Mouse (Mus musculus): ENCODE results near the gene Wnt16. TPM values are rescaled to one million over a fixed set of nuclear protein-coding genes. Genes with fewer than 3 reads are reported as not detected.

Gene Wnt16
- polyA plus RNA-seq, 1 experiment from 2014 or later = 0.25 TPM

GRCm38 (mm10) chr6:22280217-22280861, 7.7 kb upstream of the Wnt16 start:
- Histone ChIP-seq H3K4me2 (peak overlapping the region; percentile 19; the same call in 1 of the 2 replicates), H3K36me3 (no peaks in the 10 kb centered on the region), H3K9me3 (no peaks in the 10 kb centered on the region), H3K27me3 (no peaks in the 10 kb centered on the region), H3K9ac (no peak overlapping the region), H3K4me1 (replicated peaks) (peaks cover 9% of the 10 kb centered on the region; the same call in 1 of the 2 replicates), H3K27ac (replicated peaks) (no peak overlapping the region), H3K4me3 (no peak overlapping the region)
- no peak for ATAC-seq (ENCODE audit: low FRiP score, low read depth)
- 53% methylated on average over 14 of the region's 14 CpGs for WGBS

- Histone ChIP-seq H3K27me3 (peaks cover 12% of the 10 kb centered on the region; the same call in 1 of the 2 replicates), H3K27ac (replicated peaks) (no peak overlapping the region), H3K9ac (no peak overlapping the region), H3K4me3 (no peak overlapping the region), H3K4me1 (replicated peaks) (peaks cover 9% of the 10 kb centered on the region; the same call in 1 of the 2 replicates), H3K36me3 (no peaks in the 10 kb centered on the region), H3K9me3 (no peaks in the 10 kb centered on the region), H3K4me2 (no peak overlapping the region)
- 94% methylated on average over 4 of the region's 4 CpGs for WGBS
- ATAC-seq (ENCODE audit: low FRiP score, low read depth) = no peak
Measured at GRCm38 (mm10) chr6:22282405-22282804, 5.6 kb upstream of the Wnt16 start.

GRCm38 (mm10) chr6:22288737-22289460, 872 bp downstream of the Wnt16 start:
- peak; percentile 84 for ATAC-seq (ENCODE audit: low FRiP score, low read depth)
- H3K4me2 ChIP-seq = peak overlapping the region; percentile 69
- H3K27ac ChIP-seq (replicated peaks) = no peak overlapping the region
- H3K36me3 ChIP-seq = no peaks in the 10 kb centered on the region
- H3K9me3 ChIP-seq = no peaks in the 10 kb centered on the region
- H3K4me3 ChIP-seq = peak overlapping the region; percentile 40
- H3K9ac ChIP-seq = peak overlapping the region; percentile 23; the same call in 1 of the 2 replicates
- peaks cover 54% of the 10 kb centered on the region for H3K27me3 ChIP-seq
- H3K4me1 ChIP-seq (replicated peaks) = peaks cover 23% of the 10 kb centered on the region
- under 1% methylated on average over 38 of the region's 38 CpGs for WGBS

GRCm38 (mm10) chr6:22289461-22290021, 1.5 kb downstream of the Wnt16 start:
- peak overlapping the region; percentile 40 for H3K4me3 ChIP-seq
- no peak overlapping the region for H3K27ac ChIP-seq (replicated peaks)
- 0 out of 2 replicates have a peak overlapping the region, but pooled peaks have one; percentile 23 for H3K9ac ChIP-seq
- H3K9me3 ChIP-seq = no peaks in the 10 kb centered on the region
- H3K27me3 ChIP-seq = peaks cover 54% of the 10 kb centered on the region
- H3K4me1 ChIP-seq (replicated peaks) = peaks cover 23% of the 10 kb centered on the region
- ATAC-seq (ENCODE audit: low FRiP score, low read depth) = no peak
- H3K4me2 ChIP-seq = peak overlapping the region; percentile 69
- 3% methylated on average over 21 of the region's 21 CpGs for WGBS
- H3K36me3 ChIP-seq = no peaks in the 10 kb centered on the region

GRCm38 (mm10) chr6:22290790-22291189, 2.8 kb downstream of the Wnt16 start:
- no peak for ATAC-seq (ENCODE audit: low FRiP score, low read depth)
- no peaks in the 10 kb centered on the region for H3K36me3 ChIP-seq
- H3K9ac ChIP-seq = no peak overlapping the region
- no peak overlapping the region for H3K4me3 ChIP-seq
- H3K9me3 ChIP-seq = no peaks in the 10 kb centered on the region
- no peak overlapping the region for H3K27ac ChIP-seq (replicated peaks)
- H3K4me1 ChIP-seq (replicated peaks) = peaks cover 23% of the 10 kb centered on the region
- no peak overlapping the region for H3K4me2 ChIP-seq
- peaks cover 58% of the 10 kb centered on the region for H3K27me3 ChIP-seq
- 69% methylated on average over 8 of the region's 8 CpGs for WGBS

GRCm38 (mm10) chr6:22292056-22292455, 4.0 kb downstream of the Wnt16 start:
- 53% methylated on average over 4 of the region's 4 CpGs for WGBS
- no peak overlapping the region for H3K9ac ChIP-seq
- no peak for ATAC-seq (ENCODE audit: low FRiP score, low read depth)
- peaks cover 23% of the 10 kb centered on the region for H3K4me1 ChIP-seq (replicated peaks)
- H3K36me3 ChIP-seq = no peaks in the 10 kb centered on the region
- H3K4me3 ChIP-seq = no peak overlapping the region
- no peak overlapping the region for H3K4me2 ChIP-seq
- H3K9me3 ChIP-seq = no peaks in the 10 kb centered on the region
- H3K27ac ChIP-seq (replicated peaks) = no peak overlapping the region
- peaks cover 49% of the 10 kb centered on the region for H3K27me3 ChIP-seq

GRCm38 (mm10) chr6:22293922-22294321, 5.9 kb downstream of the Wnt16 start:
- no peak overlapping the region for H3K27ac ChIP-seq (replicated peaks)
- no peak for ATAC-seq (ENCODE audit: low FRiP score, low read depth)
- no peaks in the 10 kb centered on the region for H3K9me3 ChIP-seq
- H3K36me3 ChIP-seq = no peaks in the 10 kb centered on the region
- no peak overlapping the region for H3K9ac ChIP-seq
- H3K4me3 ChIP-seq = no peak overlapping the region
- WGBS = 36% methylated on average over 3 of the region's 3 CpGs
- H3K4me2 ChIP-seq = no peak overlapping the region
- peaks cover 35% of the 10 kb centered on the region for H3K27me3 ChIP-seq
- H3K4me1 ChIP-seq (replicated peaks) = peaks cover 9% of the 10 kb centered on the region

GRCm38 (mm10) chr6:22297028-22297427, 9.0 kb downstream of the Wnt16 start:
- Histone ChIP-seq H3K4me3 (no peak overlapping the region), H3K4me2 (no peak overlapping the region), H3K27me3 (peaks cover 13% of the 10 kb centered on the region), H3K9me3 (no peaks in the 10 kb centered on the region), H3K4me1 (replicated peaks) (no peaks in the 10 kb centered on the region), H3K9ac (no peak overlapping the region), H3K36me3 (no peaks in the 10 kb centered on the region), H3K27ac (replicated peaks) (no peak overlapping the region)
- 86% methylated on average over 6 of the region's 6 CpGs for WGBS
- no peak for ATAC-seq (ENCODE audit: low FRiP score, low read depth)

GRCm38 (mm10) chr6:22298059-22298458, 10.0 kb downstream of the Wnt16 start:
- no peak for ATAC-seq (ENCODE audit: low FRiP score, low read depth)
- Histone ChIP-seq H3K4me2 (no peak overlapping the region), H3K4me1 (replicated peaks) (no peaks in the 10 kb centered on the region), H3K27me3 (peaks cover 10% of the 10 kb centered on the region), H3K4me3 (no peak overlapping the region), H3K36me3 (no peaks in the 10 kb centered on the region), H3K27ac (replicated peaks) (no peak overlapping the region), H3K9ac (no peak overlapping the region), H3K9me3 (no peaks in the 10 kb centered on the region)
- WGBS = 63% methylated on average over 14 of the region's 14 CpGs

GRCm38 (mm10) chr6:22325364-22326072, 37.5 kb downstream of the Wnt16 start:
- Histone ChIP-seq H3K9me3 (no peaks in the 10 kb centered on the region), H3K9ac (no peak overlapping the region), H3K27me3 (no peaks in the 10 kb centered on the region), H3K27ac (replicated peaks) (no peak overlapping the region), H3K4me1 (replicated peaks) (no peaks in the 10 kb centered on the region), H3K4me3 (no peak overlapping the region), H3K4me2 (no peak overlapping the region), H3K36me3 (peaks cover 4% of the 10 kb centered on the region; the same call in 1 of the 2 replicates)
- peak; percentile 75 for ATAC-seq (ENCODE audit: low FRiP score, low read depth)
- 59% methylated on average over 13 of the region's 13 CpGs for WGBS

- Histone ChIP-seq H3K36me3 (peaks cover 4% of the 10 kb centered on the region; the same call in 1 of the 2 replicates), H3K4me3 (no peak overlapping the region), H3K4me1 (replicated peaks) (no peaks in the 10 kb centered on the region), H3K4me2 (no peak overlapping the region), H3K27me3 (no peaks in the 10 kb centered on the region), H3K27ac (replicated peaks) (no peak overlapping the region), H3K9ac (no peak overlapping the region), H3K9me3 (no peaks in the 10 kb centered on the region)
- no peak for ATAC-seq (ENCODE audit: low FRiP score, low read depth)
- WGBS = 83% methylated on average over 4 of the region's 4 CpGs
Measured at GRCm38 (mm10) chr6:22326289-22326688, 38.3 kb downstream of the Wnt16 start.

GRCm38 (mm10) chr6:22327091-22327490, 39.1 kb downstream of the Wnt16 start:
- WGBS = 63% methylated on average over 4 of the region's 4 CpGs

More at GRCm38 (mm10) chr6:22327091-22327490, 39.1 kb downstream of the Wnt16 start:
- Histone ChIP-seq H3K27me3 (no peaks in the 10 kb centered on the region), H3K4me2 (no peak overlapping the region), H3K27ac (replicated peaks) (no peak overlapping the region), H3K9ac (no peak overlapping the region), H3K36me3 (no peaks in the 10 kb centered on the region), H3K4me1 (replicated peaks) (no peaks in the 10 kb centered on the region), H3K4me3 (no peak overlapping the region), H3K9me3 (no peaks in the 10 kb centered on the region)
- ATAC-seq (ENCODE audit: low FRiP score, low read depth) = no peak

All from hindbrain, embryonic 15.5 days (tissue).